Mouse (Mus musculus): Measurements from ENCODE around the gene Gtpbp2. TPM values are rescaled to one million over a fixed set of nuclear protein-coding genes. Genes with fewer than 3 reads are reported as not detected.
A peak's percentile ranks its signal among the peaks of the same experiment; 100 is the strongest.

Gene Gtpbp2
- total RNA-seq (2015; ENCODE audit: low replicate concordance) (296 and 371 TPM in 2 replicates), total RNA-seq (2017; ENCODE audit: low replicate concordance) (714 and 945 TPM in 2 replicates)

DNA sequence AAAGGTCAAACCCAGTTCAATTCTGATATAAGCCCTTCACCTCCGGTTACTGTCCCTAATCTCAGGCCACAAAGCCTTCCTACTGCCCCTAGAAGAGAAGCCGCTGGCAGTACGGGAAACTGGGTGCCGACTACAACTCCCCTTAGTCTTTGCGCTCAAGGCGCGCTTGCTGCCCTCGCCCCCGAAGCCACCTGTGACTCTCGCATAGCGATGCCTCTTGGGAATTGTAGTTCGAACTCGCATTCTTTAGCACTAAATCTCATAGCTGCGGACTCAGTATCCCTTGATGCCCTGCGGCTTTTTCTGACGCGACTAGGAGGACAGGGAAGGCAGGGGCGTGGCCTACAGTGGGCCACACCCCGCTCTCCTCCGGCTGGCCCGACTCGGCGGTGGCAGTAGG lies at the start of gene Gtpbp2:
Gene Gtpbp2, plus strand, starts transcription at position 347 of the 400 bp plus-strand sequence.
- ATAC-seq (replicated peaks; ENCODE audit: low FRiP score, poor library complexity, severe bottlenecking): peak; percentile 71

- ATAC-seq (replicated peaks; ENCODE audit: low FRiP score, poor library complexity, severe bottlenecking): no peak
Measured at GRCm38 (mm10) chr17:46115489-46115888, 45.3 kb upstream of the Gtpbp2 start.

- ATAC-seq (replicated peaks; ENCODE audit: low FRiP score, poor library complexity, severe bottlenecking): no peak
Measured at GRCm38 (mm10) chr17:46116138-46116537, 44.7 kb upstream of the Gtpbp2 start.

DNA sequence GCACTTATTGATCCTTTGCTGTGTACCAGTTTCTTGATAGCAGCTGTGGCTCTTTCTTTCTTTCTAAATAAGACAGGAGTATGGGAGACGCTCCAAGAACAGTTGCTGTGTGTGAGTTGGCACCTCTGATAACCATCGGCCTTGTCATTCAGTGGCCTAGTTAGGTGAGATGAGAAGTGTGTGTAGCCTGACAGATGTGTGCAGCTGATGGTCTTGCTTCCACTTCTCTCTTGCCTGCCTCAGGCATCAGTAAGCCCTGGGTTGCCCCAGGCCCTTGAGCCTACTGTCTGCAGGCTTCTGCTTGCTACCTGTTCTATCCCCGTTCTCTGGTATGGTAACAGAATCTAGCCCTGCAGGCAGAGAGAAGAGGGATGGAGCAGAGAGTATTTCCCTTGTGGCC lies 44.0 kb upstream of the Gtpbp2 start:
- no peak for ATAC-seq (replicated peaks; ENCODE audit: low FRiP score, poor library complexity, severe bottlenecking)

GRCm38 (mm10) chr17:46117623-46118422 lies 43.0 kb upstream of the Gtpbp2 start:
- ATAC-seq (replicated peaks; ENCODE audit: low FRiP score, poor library complexity, severe bottlenecking): no peak

DNA sequence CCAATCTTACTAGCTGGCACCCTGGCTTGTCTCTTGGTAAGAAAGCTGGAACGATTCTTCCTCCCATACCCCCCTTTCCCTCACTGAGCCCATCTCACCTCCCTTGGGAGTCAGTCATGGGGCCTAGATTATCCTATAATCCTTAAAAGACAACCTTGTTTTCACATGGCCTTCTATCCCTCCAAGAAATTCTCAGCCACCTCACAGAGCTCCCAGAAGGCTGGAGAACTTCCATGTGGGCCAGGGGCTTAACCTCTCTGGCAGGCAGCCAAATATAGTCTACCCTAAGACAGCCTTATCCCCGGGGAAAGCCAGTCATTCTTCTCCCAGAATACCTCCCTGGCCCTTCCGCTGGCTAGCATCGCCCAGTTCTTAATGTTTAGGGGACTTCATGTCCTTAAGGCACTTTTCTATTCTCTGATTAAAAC lies 42.4 kb upstream of the Gtpbp2 start:
- ATAC-seq (replicated peaks; ENCODE audit: low FRiP score, poor library complexity, severe bottlenecking): no peak

DNA sequence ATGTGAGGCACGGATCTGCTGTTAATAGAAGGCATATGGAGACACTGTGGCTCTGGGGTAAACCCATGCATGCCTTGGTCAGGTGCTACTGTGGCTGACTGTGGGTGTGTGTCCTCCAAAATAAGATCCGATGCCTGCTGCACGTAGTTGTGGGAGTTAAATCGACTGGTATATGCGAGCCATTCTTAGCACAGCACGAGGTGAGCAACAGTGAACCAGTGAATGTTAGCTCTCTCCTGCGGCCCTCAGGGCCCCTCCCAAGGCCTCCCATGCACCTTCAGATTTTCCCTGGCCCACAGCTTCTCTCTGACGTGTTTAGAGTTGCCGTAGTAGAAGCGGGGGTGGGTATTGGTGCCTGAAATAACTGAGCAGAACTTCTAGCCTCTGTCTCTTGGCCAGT lies 41.2 kb upstream of the Gtpbp2 start:
- ATAC-seq (replicated peaks; ENCODE audit: low FRiP score, poor library complexity, severe bottlenecking): no peak

DNA sequence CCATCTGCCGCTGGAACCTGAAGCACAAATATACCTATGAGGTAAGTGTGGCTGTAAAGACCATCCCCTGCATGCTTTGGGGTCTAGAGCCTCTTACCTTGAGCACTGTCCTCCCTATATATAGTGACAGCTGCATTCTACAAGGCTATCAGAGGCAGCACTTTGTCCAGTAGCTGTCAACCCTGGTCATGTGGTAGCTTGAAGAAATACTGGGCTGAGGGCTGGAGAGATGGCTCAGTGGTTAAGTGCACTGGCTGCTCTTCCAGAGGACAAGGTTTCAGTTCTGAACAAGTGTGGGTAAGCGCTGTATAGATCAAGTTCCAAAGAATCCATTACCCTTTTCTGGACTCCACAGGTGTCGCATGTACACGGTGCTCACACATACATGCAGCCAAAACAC lies 38.0 kb upstream of the Gtpbp2 start:
- no peak for ATAC-seq (replicated peaks; ENCODE audit: low FRiP score, poor library complexity, severe bottlenecking)

DNA sequence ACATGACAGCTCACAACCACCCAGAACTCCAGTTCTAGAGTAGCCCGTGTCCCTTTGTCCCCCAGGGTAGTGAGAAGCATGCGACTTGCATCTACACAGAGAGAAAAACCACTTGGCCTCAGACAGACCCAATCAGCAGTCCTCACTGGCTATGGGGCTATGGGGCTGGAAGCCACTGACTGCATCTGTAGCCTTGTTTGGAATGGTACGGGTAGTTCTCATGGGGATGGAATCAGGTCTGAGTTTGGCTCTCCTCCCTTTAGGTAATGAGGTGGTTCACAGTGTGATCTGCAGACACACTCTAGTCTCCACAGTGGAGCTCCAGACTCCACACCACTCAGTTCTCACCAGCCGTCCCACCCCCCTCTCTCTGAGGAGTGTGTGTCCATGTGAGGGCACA lies 37.5 kb upstream of the Gtpbp2 start:
- ATAC-seq (replicated peaks; ENCODE audit: low FRiP score, poor library complexity, severe bottlenecking): no peak

DNA sequence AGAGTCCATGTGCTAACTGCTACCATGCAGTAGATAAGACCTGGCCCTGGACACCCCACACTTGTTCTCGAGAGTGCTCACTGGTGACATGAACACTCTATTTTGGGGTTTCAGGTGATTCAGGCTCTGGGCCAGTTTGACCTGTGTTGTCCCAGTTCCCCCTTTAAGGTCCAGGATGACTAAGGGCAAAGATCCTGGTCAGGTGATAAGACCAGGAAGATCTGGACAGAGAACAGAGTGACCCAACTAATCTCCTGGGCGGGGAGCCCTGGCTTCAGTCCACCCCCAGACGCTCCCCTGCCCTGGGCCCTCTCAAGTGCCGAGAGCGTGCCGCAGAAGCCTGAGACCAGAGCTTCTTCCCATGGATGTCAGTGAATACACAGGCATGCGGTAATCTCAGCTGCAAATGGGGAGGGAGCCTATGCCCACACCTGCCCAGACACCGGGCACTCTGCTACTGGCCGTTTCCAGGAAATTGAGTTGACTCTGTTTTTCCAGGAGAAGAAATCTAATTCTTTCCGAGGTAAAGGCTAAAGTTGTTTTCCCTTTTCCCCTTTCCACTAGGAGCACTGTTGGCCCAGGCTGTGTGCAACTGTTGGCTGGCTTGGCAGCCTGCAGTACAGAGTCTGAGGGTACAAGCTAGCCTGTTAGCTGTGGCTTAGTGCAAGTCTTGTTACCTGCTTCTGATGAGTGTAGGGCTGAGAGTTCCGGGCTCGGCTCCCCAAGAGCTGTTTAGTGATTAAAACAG lies 36.7 kb upstream of the Gtpbp2 start:
- ATAC-seq (replicated peaks; ENCODE audit: low FRiP score, poor library complexity, severe bottlenecking): no peak

GRCm38 (mm10) chr17:46126608-46127007 lies 34.2 kb upstream of the Gtpbp2 start:
- ATAC-seq (replicated peaks; ENCODE audit: low FRiP score, poor library complexity, severe bottlenecking): no peak

DNA sequence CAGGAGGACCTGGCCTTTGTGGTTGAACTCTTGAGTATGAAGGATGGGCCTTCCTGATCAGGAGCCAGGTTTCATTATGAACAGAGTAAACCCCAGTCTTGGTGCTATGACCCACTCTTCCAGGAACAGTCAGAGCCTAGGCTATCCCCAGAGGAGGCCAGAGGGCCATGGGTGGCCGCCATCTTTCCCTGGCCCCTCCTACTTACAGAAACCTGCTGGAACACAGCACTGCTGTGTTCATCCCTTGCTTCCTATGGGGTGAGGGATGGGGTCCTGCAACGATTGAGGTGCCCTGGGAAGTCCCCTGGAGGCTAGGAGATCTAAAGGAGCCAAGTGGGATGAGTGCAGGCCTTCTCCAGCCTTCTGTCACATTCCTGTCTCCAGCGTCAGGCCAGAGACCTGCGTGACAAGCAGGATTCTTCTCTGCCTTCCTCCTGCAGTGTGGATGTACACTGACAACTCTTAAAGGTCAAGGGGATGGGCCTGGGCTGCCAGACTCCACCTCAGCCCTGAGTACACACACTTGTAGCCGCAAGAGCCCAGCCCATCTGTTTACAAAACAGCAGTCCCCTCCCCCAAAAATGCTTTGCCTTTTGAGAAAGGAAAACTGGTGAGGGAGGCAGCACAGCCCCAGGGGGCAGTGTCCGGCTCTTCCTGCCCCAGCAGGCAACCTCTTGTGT lies 32.9 kb upstream of the Gtpbp2 start:
- no peak for ATAC-seq (replicated peaks; ENCODE audit: low FRiP score, poor library complexity, severe bottlenecking)

- no peak for ATAC-seq (replicated peaks; ENCODE audit: low FRiP score, poor library complexity, severe bottlenecking)
Measured at GRCm38 (mm10) chr17:46129741-46130498, 30.9 kb upstream of the Gtpbp2 start.

DNA sequence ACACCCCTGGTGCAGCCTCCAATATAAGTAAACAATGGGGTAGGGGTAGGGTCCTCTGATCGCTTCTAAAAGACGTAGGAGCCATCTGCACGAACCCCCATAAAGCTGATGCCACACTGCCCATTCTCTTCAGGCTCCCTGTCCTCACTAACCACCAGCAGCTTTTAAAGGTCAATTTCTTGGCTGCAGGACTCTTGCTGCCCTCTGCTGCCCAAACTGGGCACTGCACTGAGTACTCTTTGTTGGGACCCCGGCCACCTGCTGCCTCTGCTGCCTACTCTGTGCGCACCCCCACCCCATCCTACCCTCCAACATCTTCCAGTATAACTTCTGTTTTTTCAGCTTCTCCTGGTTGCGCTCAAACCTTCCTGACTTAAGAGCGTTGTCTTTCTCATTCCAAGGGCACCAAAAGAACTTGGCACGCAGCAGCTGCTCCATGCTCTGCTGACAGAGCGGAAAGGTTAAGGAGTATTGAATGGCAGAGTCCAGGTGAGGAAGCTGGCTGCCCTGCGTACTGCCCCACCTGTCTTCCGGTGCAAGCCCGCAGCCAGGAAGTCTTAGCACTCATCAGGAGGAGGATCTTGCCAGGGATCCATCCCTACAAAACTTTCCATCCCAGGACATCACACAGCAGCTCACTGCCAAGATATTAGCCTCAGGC lies 28.6 kb upstream of the Gtpbp2 start:
- ATAC-seq (replicated peaks; ENCODE audit: low FRiP score, poor library complexity, severe bottlenecking): peak; percentile 78

DNA sequence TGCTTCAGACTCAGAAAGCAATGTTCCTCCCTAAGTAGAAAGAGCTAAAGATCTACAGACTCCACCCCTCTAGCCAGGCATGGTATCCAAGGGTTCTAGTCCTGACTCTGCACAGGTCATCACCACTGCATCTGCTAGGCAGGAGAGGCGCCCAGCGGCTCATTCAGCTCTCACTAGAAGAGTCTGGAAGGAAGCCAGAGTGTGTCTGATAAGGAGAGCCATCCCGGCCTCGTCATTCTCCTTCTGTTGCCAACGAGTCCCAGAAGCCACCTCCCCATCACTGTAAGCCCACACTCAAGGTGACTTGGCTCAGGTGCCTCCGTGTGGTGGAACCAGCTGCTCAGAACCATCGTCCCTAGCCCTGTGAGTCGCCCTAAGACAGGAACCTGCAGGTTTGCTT lies 28.0 kb upstream of the Gtpbp2 start:
- peak; percentile 83 for ATAC-seq (replicated peaks; ENCODE audit: low FRiP score, poor library complexity, severe bottlenecking)

DNA sequence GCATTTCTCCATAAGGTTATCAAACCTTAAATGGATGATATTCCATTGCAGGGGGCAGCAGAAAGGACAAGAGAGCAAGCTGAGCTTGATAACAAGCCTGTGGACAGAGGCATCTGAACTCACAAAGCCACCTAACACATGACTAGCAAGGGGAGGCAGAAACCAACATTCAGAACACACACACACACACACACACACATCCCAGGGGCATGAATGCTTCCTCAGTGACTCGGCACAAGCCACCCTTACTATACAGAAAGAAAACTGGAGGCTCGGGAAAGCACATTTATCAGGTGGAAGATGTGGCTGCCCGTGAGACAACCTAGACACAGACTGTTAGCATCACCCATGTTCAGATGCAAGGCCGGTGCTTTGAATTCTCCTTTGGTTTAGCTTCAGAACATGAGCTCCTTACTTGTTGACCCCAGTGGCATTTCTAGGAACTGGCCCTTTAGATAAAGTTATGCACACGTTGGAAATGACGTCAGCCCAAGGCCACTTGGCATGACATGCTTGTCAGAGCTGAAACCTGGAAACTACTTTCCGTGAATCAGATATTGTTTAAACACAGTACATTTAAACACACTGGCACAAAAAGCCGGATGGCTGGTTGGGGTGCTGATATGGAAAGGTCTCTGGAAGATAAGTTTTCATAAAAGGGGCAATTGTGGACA lies 22.1 kb upstream of the Gtpbp2 start:
- ATAC-seq (replicated peaks; ENCODE audit: low FRiP score, poor library complexity, severe bottlenecking): peak; percentile 58

- ATAC-seq (replicated peaks; ENCODE audit: low FRiP score, poor library complexity, severe bottlenecking): no peak
Measured at GRCm38 (mm10) chr17:46139872-46140271, 21.0 kb upstream of the Gtpbp2 start.

DNA sequence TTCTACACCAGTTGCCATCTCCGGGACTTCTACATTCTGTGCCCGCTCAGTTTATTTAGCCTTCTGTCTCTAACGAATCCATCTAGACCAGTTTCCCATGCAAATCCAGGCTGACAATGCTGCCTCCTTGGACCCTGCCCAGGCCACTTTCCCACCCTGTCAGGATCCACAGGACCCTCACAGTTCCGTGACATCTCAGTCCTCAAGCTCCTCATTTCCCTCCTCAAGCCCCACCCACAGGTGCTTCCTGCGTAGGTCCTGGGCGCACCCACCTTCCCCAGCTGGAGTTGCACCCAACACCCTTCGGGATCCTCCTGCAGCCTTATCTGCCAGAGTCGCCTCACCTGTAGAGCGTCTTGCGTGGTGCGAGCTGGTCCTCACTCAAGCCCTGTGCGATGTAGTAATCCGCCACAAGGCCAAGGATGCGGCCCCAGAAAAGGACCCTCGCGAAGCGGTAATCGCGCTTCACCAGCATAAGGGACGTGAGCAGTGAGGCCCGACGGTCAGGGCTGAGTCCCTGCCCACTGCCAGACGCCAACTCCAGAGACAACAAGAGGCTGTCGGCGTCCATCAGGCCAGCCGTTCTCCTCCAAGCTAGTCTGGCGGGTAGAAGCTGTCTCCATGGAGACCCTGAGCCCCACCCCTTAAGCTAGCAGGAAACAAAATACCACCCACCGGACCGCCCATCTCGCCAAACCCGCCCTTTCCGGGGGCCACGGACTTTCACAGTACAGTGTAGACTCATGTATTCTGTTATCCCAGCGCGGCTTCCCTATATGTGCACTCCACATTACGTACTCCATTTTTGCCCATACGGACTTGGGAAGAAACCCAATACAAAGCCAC lies 17.0 kb upstream of the Gtpbp2 start, which contains the start of gene Rsph9:
Gene Rsph9, minus strand, starts transcription at position 639 of the 846 bp plus-strand sequence.
- peak; percentile 82 for ATAC-seq (replicated peaks; ENCODE audit: low FRiP score, poor library complexity, severe bottlenecking)

Data from erythroblast, adult 5-6 weeks (primary cell).